Mouse (Mus musculus): ENCODE results near the gene Abhd16a. TPM values are rescaled to one million over a fixed set of nuclear protein-coding genes. Genes with fewer than 3 reads are reported as not detected.

The Abhd16a gene
- polyA plus RNA-seq, 1 experiment from 2014 or later, result 47.4 TPM

Other genes starting within 250 kb of the Abhd16a start
- gene Skiv2l, start 239.1 kb upstream of the Abhd16a start, polyA plus RNA-seq (2014; fragmentation: Nextera tagmentation; extraction: Ambion mirVana), result 24.3 and 30.3 TPM in 2 replicates
- 89.9 and 96.8 TPM in 2 replicates for gene Nelfe, start 238.9 kb upstream of the Abhd16a start, polyA plus RNA-seq (2014; fragmentation: Nextera tagmentation; extraction: Ambion mirVana)
- 0.65 and 2.5 TPM in 2 replicates for gene Cfb, start 226.7 kb upstream of the Abhd16a start, polyA plus RNA-seq (2014; fragmentation: Nextera tagmentation; extraction: Ambion mirVana)
- gene Zbtb12, start 209.8 kb upstream of the Abhd16a start, polyA plus RNA-seq (2014; fragmentation: Nextera tagmentation; extraction: Ambion mirVana), result 0.52 and 0.59 TPM in 2 replicates
- not detected in 2 replicates for gene Gm20547, start 207.2 kb upstream of the Abhd16a start, polyA plus RNA-seq (2014; fragmentation: Nextera tagmentation; extraction: Ambion mirVana)
- gene C2, start 191.0 kb upstream of the Abhd16a start, polyA plus RNA-seq (2014; fragmentation: Nextera tagmentation; extraction: Ambion mirVana), result 0.70 and 0.94 TPM in 2 replicates
- gene Ehmt2, start 190.8 kb upstream of the Abhd16a start, polyA plus RNA-seq (2014; fragmentation: Nextera tagmentation; extraction: Ambion mirVana), result 32.4 and 42.3 TPM in 2 replicates
- gene Slc44a4, start 174.8 kb upstream of the Abhd16a start, polyA plus RNA-seq (2014; fragmentation: Nextera tagmentation; extraction: Ambion mirVana), result 0.10 and 0.13 TPM in 2 replicates
- gene Neu1, start 158.0 kb upstream of the Abhd16a start, polyA plus RNA-seq (2014; fragmentation: Nextera tagmentation; extraction: Ambion mirVana), result 16.0 and 16.6 TPM in 2 replicates
- gene Hspa1b, start 130.0 kb upstream of the Abhd16a start, polyA plus RNA-seq (2014; fragmentation: Nextera tagmentation; extraction: Ambion mirVana), result 0.48 and 0.50 TPM in 2 replicates
- not detected in 2 replicates for gene Gm20481, start 119.4 kb upstream of the Abhd16a start, polyA plus RNA-seq (2014; fragmentation: Nextera tagmentation; extraction: Ambion mirVana)
- 1.9 and 2.5 TPM in 2 replicates for gene Hspa1a, start 117.1 kb upstream of the Abhd16a start, polyA plus RNA-seq (2014; fragmentation: Nextera tagmentation; extraction: Ambion mirVana)
- 1.7 and 4.0 TPM in 2 replicates for gene Hspa1l, start 116.6 kb upstream of the Abhd16a start, polyA plus RNA-seq (2014; fragmentation: Nextera tagmentation; extraction: Ambion mirVana)
- 162 and 169 TPM in 2 replicates for gene Lsm2, start 107.4 kb upstream of the Abhd16a start, polyA plus RNA-seq (2014; fragmentation: Nextera tagmentation; extraction: Ambion mirVana)
- gene Vars, start 88.3 kb upstream of the Abhd16a start, polyA plus RNA-seq (2014; fragmentation: Nextera tagmentation; extraction: Ambion mirVana), result 55.7 and 59.7 TPM in 2 replicates
- 0.20 and 0.27 TPM in 2 replicates for gene Vwa7, start 72.7 kb upstream of the Abhd16a start, polyA plus RNA-seq (2014; fragmentation: Nextera tagmentation; extraction: Ambion mirVana)
- 1.8 and 2.1 TPM in 2 replicates for gene Sapcd1, start 61.2 kb upstream of the Abhd16a start, polyA plus RNA-seq (2014; fragmentation: Nextera tagmentation; extraction: Ambion mirVana)
- 4.4 and 4.6 TPM in 2 replicates for gene Msh5, start 42.5 kb upstream of the Abhd16a start, polyA plus RNA-seq (2014; fragmentation: Nextera tagmentation; extraction: Ambion mirVana)
- gene Clic1, start 39.3 kb upstream of the Abhd16a start, polyA plus RNA-seq (2014; fragmentation: Nextera tagmentation; extraction: Ambion mirVana), result 86.4 and 228 TPM in 2 replicates
- gene Ddah2, start 30.2 kb upstream of the Abhd16a start, polyA plus RNA-seq (2014; fragmentation: Nextera tagmentation; extraction: Ambion mirVana), result 213 and 217 TPM in 2 replicates
- not detected in 2 replicates for gene Ly6g6c, start 23.9 kb upstream of the Abhd16a start, polyA plus RNA-seq (2014; fragmentation: Nextera tagmentation; extraction: Ambion mirVana)
- 1.4 and 1.8 TPM in 2 replicates for gene Mpig6b, start 23.1 kb upstream of the Abhd16a start, polyA plus RNA-seq (2014; fragmentation: Nextera tagmentation; extraction: Ambion mirVana)
- 0.42 TPM in 1 of 2 replicates, not detected in the other for gene Ly6g6e, start 12.4 kb upstream of the Abhd16a start, polyA plus RNA-seq (2014; fragmentation: Nextera tagmentation; extraction: Ambion mirVana)
- 2.0 and 2.2 TPM in 2 replicates for gene Ly6g6d, start 11.2 kb upstream of the Abhd16a start, polyA plus RNA-seq (2014; fragmentation: Nextera tagmentation; extraction: Ambion mirVana)
- gene Ly6g6f, start 3.7 kb upstream of the Abhd16a start, polyA plus RNA-seq (2014; fragmentation: Nextera tagmentation; extraction: Ambion mirVana), result 1.8 TPM in 2 replicates
- not detected in 2 replicates for gene Ly6g5c, start 19.0 kb downstream of the Abhd16a start, polyA plus RNA-seq (2014; fragmentation: Nextera tagmentation; extraction: Ambion mirVana)
- gene Ly6g5b, start 26.2 kb downstream of the Abhd16a start, polyA plus RNA-seq (2014; fragmentation: Nextera tagmentation; extraction: Ambion mirVana), result 0.36 and 0.56 TPM in 2 replicates
- gene Gpank1, start 32.2 kb downstream of the Abhd16a start, polyA plus RNA-seq (2014; fragmentation: Nextera tagmentation; extraction: Ambion mirVana), result 15.7 and 17.2 TPM in 2 replicates
- gene Csnk2b, start 32.8 kb downstream of the Abhd16a start, polyA plus RNA-seq (2014; fragmentation: Nextera tagmentation; extraction: Ambion mirVana), result 221 and 222 TPM in 2 replicates
- gene D17H6S53E, start 37.1 kb downstream of the Abhd16a start, polyA plus RNA-seq (2014; fragmentation: Nextera tagmentation; extraction: Ambion mirVana), result 8.4 and 10.8 TPM in 2 replicates
- gene Apom, start 42.8 kb downstream of the Abhd16a start, polyA plus RNA-seq (2014; fragmentation: Nextera tagmentation; extraction: Ambion mirVana), result 2.3 and 12.9 TPM in 2 replicates
- gene Bag6, start 45.9 kb downstream of the Abhd16a start, polyA plus RNA-seq (2014; fragmentation: Nextera tagmentation; extraction: Ambion mirVana), result 72.5 and 77.4 TPM in 2 replicates
- gene Prrc2a, start 75.6 kb downstream of the Abhd16a start, polyA plus RNA-seq (2014; fragmentation: Nextera tagmentation; extraction: Ambion mirVana), result 128 and 163 TPM in 2 replicates
- 2.7 and 4.2 TPM in 2 replicates for gene Aif1, start 86.8 kb downstream of the Abhd16a start, polyA plus RNA-seq (2014; fragmentation: Nextera tagmentation; extraction: Ambion mirVana)
- gene Lst1, start 99.2 kb downstream of the Abhd16a start, polyA plus RNA-seq (2014; fragmentation: Nextera tagmentation; extraction: Ambion mirVana), result 4.9 and 5.0 TPM in 2 replicates
- 0.42 TPM in 1 of 2 replicates, not detected in the other for gene Ltb, start 105.2 kb downstream of the Abhd16a start, polyA plus RNA-seq (2014; fragmentation: Nextera tagmentation; extraction: Ambion mirVana)
- not detected in 2 replicates for gene Tnf, start 112.7 kb downstream of the Abhd16a start, polyA plus RNA-seq (2014; fragmentation: Nextera tagmentation; extraction: Ambion mirVana)
- gene Lta, start 116.1 kb downstream of the Abhd16a start, polyA plus RNA-seq (2014; fragmentation: Nextera tagmentation; extraction: Ambion mirVana), result not detected in 2 replicates
- gene Gm16181, start 131.6 kb downstream of the Abhd16a start, polyA plus RNA-seq (2014; fragmentation: Nextera tagmentation; extraction: Ambion mirVana), result 0.44 TPM in 1 of 2 replicates, not detected in the other
- gene Atp6v1g2, start 144.4 kb downstream of the Abhd16a start, polyA plus RNA-seq (2014; fragmentation: Nextera tagmentation; extraction: Ambion mirVana), result 9.3 and 10.1 TPM in 2 replicates
- gene Nfkbil1, start 146.5 kb downstream of the Abhd16a start, polyA plus RNA-seq (2014; fragmentation: Nextera tagmentation; extraction: Ambion mirVana), result 2.3 and 4.9 TPM in 2 replicates
- gene Ddx39b, start 152.5 kb downstream of the Abhd16a start, polyA plus RNA-seq (2014; fragmentation: Nextera tagmentation; extraction: Ambion mirVana), result 317 and 318 TPM in 2 replicates
- 21.0 and 29.1 TPM in 2 replicates for gene H2-D1, start 173.5 kb downstream of the Abhd16a start, polyA plus RNA-seq (2014; fragmentation: Nextera tagmentation; extraction: Ambion mirVana)
- 0.18 and 0.53 TPM in 2 replicates for gene H2-Q1, start 231.1 kb downstream of the Abhd16a start, polyA plus RNA-seq (2014; fragmentation: Nextera tagmentation; extraction: Ambion mirVana)

All from heart, embryonic 11.5 days (tissue).